Mouse (Mus musculus): ENCODE measurements around the gene Fam114a2. TPM values are rescaled to one million over a fixed set of nuclear protein-coding genes. Genes with fewer than 3 reads are reported as not detected.

Gene Fam114a2
- total RNA-seq, 2 experiments from 2014 or later = 32.5 to 34.5 TPM

DNA sequence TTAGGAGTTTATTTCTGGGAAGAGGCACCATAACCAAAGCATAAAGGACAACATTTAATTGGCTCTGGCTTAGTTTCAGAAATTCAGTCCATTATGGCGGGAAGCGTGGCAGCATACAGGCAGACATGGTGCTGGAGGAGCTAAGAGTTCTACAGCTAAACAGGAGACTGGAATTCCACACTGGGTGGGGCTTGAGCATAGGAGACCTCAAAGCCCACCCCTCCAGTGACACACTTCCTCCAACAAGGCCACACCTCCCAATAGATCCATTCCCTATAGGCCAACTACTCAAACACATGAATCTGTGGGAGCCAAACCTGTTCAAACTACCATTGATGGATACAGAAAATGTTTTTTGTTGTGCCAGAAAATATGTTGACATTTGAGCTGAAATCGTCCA lies 2.8 kb upstream of the Fam114a2 start:
- no peak for DNase-seq (ENCODE audit: low spot score in 2 of 2)

DNA sequence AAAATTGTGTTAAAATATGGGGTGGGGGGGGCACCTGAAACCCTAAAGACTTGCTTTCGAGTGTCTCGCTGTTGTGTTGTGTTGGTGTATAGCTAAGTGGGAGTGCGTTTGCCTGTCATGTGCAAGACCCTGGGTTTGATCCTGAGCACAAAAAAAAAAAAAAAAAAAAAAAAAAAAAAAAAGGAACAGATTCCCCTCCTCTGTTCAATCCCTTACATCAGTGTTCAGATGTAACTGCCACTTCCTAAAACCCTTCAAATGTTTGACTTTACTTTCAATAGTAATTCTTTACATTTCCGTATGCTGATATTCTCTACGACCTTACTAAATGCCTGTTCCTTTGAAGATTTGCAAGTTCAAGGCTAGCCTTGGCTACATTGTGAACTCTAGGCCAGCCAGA lies 887 bp upstream of the Fam114a2 start:
- no peak for DNase-seq (ENCODE audit: low spot score in 2 of 2)

DNA sequence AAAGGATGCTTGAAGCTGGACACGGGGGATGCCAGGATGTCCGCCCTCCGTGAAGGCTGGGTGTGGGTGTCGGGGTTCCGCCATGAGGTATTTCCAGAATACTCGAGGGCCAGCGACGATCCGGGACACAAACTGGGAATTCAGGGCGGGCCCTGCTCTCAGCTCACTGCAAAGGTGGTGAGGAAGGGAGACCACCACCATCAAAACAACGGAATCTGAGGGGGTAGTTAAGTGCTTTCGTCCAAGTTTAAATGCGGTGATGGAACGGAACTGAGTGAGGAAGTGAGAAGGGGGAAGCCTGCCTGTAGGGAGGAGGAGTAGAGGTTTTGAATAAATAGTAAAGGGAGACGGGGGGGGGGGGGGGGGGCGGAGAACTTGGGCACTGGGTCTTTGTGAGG lies 333 bp upstream of the Fam114a2 start:
- DNase-seq (ENCODE audit: low spot score in 2 of 2) = no peak

- DNase-seq (ENCODE audit: low spot score in 2 of 2) = no peak
Measured at GRCm38 (mm10) chr11:57516946-57517441, 1.4 kb downstream of the Fam114a2 start.

DNA sequence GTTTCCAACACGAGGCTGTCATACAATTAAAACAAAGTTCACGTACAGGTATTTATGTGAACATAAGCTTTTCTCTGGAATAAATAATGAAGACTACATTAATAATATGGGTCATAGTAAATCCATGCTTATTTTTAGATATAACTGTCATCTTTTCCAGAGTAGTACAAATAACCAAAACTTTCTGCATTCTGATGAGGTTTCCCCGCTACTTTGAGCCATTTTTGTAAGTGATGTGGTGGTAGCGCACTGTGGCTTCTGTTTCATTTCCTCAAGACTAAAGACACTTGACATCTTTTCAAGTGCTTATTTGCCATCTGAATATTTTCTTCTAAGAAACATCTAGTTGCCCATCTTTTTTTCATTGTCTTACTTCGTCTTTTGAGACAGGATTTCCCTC lies 3.2 kb downstream of the Fam114a2 start:
- no peak for DNase-seq (ENCODE audit: low spot score in 2 of 2)

- peak in 1 of 2 experiments; percentile 32 for DNase-seq (ENCODE audit: low spot score in 2 of 2)
Measured at GRCm38 (mm10) chr11:57506899-57507298, 11.5 kb downstream of the Fam114a2 start.

- DNase-seq (ENCODE audit: low spot score in 2 of 2) = no peak
Measured at GRCm38 (mm10) chr11:57503155-57503554, 15.3 kb downstream of the Fam114a2 start.

DNA sequence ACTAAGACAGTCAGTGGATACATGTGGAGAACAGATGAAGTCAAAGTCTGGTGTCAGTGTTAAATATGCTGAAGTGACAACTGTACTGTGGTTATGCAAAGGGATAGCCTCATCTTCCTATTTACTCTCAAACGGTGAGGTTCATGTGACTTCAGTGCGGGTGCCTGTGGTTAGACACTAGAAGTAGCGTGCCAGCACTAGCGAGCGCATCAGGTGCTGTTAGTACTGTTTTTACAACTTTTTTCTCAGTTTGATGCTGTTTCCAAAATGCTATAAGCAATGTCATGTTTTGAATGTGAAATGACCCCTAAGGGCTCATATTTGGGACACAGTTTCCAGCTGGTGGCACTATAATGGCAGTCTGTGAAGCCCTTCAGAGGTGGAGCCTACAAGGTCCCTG lies 20.2 kb downstream of the Fam114a2 start:
- no peak for DNase-seq (ENCODE audit: low spot score in 2 of 2)

DNA sequence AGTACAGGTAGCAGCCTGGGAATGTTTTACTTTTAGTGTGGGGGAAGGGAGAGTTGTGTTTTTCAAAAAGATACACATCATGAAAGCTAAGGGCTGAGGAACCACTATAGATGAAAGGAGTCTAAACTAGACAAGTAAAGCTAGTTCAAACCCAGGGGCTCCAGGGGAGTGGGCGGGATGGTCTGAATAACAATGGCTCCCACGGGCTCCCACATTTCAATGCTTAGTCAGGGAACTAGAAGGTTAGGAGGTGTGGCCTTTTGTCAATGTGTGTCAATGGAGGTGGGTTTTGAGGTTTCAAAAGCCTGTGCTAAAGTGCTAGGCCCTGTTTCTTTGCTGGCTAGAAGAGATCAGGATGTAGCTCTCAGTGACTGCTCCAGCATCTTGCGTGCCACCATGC lies 20.7 kb downstream of the Fam114a2 start:
- DNase-seq (ENCODE audit: low spot score in 2 of 2) = no peak

GRCm38 (mm10) chr11:57496462-57497039 lies 21.9 kb downstream of the Fam114a2 start:
- no peak for DNase-seq (ENCODE audit: low spot score in 2 of 2)

- DNase-seq (ENCODE audit: low spot score in 2 of 2) = no peak
Measured at GRCm38 (mm10) chr11:57488436-57488835, 30.0 kb downstream of the Fam114a2 start.

- no peak for DNase-seq (ENCODE audit: low spot score in 2 of 2)
Measured at GRCm38 (mm10) chr11:57478077-57478476, 40.3 kb downstream of the Fam114a2 start.

- peak; percentile 77 to 79 for DNase-seq (ENCODE audit: low spot score in 2 of 2)
Measured at GRCm38 (mm10) chr11:57475119-57475518, 43.3 kb downstream of the Fam114a2 start.

GRCm38 (mm10) chr11:57474296-57474941 lies 44.0 kb downstream of the Fam114a2 start:
- peak; percentile 32 to 34 for DNase-seq (ENCODE audit: low spot score in 2 of 2)

- DNase-seq (ENCODE audit: low spot score in 2 of 2) = no peak
Measured at GRCm38 (mm10) chr11:57470979-57471378, 47.4 kb downstream of the Fam114a2 start.

- no peak for DNase-seq (ENCODE audit: low spot score in 2 of 2)
Measured at GRCm38 (mm10) chr11:57470056-57470455, 48.4 kb downstream of the Fam114a2 start.

DNA sequence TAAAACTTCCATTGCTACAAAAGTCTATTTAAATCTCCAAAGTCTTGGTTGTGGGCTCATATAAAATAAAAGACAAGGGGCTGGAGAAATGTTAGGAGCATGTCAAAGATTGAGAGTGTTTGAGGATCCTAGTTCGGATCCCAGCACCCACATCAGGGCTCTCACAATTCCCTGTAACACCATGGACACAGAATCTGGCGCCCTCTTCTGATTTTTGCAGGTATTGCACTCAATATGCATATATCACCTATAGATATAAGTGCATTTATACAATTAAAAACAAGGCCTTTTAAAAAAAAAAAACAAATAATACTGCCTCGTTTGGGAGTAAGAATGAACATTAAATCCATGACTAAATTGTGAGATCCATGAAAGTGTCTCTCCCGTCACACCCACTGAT lies 49.7 kb downstream of the Fam114a2 start:
- DNase-seq (ENCODE audit: low spot score in 2 of 2) = no peak

DNA sequence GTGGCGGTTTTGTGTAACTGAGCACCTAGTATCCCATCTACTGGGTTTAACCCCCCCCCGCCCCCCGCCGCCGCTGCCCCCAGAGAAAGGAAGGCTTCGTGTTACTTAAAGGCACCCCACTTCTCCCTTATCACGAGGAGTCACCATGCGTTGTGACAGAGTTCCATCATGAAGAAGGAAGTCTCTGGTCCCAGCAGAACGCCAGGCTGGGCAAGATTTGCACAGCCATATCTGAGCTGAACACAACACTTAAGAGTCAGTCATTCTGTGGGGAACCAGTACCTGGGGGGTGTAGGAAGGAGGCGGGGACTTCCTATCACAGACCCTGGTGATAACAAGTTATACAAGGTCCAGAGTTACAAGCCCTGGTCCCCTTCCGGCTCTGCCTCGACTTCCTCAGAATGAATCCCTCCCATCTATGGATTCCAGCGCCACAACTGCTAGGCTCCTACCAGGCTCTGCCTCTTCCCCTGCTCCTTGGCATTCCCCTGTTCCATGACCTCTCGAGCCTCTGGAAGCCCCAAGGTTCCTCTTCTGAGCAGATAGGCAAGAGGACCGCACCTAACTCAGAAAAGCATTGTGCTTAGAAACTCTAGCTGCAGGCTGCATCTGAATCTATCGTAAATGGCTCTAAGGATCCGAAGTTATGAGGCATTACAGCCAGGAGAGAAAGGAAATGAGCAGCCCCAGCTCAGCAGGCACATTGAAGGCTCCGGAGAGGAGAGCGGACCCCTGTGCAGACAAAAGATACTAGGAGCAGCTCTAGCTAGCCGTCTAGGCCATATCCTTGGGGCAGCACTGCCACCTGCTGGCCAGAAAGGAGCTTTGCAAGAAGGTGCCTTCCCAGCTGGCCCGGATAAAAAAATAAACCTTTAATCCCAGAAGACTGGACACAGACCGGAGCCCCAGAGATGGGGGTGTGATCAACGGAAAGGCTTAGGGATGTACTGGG lies 51.0 kb downstream of the Fam114a2 start:
- peak; percentile 79 to 84 for DNase-seq (ENCODE audit: low spot score in 2 of 2)

GRCm38 (mm10) chr11:57465844-57466243 lies 52.6 kb downstream of the Fam114a2 start:
- DNase-seq (ENCODE audit: low spot score in 2 of 2) = no peak

DNA sequence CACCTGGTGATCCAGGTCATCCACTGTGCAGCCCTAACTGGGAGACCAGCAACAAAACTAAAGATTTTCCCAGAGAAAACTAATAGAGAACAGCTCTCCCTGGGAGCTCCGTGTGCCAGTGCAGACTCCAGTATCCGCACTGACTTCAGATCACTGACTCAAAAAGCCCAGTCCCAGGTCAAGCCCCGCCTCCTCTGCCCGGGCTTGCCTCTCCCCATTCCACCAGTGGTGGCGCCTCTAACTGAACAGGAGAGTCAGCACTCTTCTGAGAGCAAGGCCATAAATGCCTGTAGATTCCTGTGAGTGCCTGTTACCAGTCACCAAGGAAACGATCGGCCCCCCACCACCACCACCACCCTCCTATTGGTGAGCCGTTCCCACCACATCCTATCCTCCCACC lies 53.4 kb downstream of the Fam114a2 start:
- no peak for DNase-seq (ENCODE audit: low spot score in 2 of 2)

GRCm38 (mm10) chr11:57459759-57460158 lies 58.7 kb downstream of the Fam114a2 start:
- DNase-seq (ENCODE audit: low spot score in 2 of 2) = no peak

DNA sequence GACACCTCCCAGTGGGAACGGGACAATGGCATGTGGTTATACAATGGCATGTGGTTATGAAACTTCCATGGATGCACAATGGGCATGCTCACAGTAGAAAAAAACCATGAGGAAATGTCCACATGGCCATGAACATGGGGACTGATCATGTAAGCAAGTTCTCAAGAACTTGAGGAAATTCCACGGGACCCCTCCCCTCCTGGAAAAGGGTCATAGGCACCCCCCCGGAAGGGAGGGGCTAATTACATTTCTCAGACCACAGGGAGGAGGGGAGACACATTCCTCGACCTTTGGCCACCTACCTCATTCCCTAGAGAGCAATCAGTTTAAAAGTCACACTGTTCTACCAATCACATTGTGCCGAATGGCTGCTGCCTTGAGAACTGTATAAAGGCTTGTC lies 64.0 kb downstream of the Fam114a2 start:
- DNase-seq (ENCODE audit: low spot score in 2 of 2) = no peak
